Mouse (Mus musculus) fat pad, adult 2 months (tissue): ENCODE data around the gene Olfr1386.
"Not testable (repeated sequence)": the region's sequence is repeated elsewhere in the genome, so short reads cannot be mapped to it uniquely, and the experiment has no call there.

Experiments used
- DNase-seq: peaks from one replicate; pipeline ENCODE4 v3.0.0-alpha.2; 2011; ENCODE audit warnings: low read depth, low spot score; ENCODE audit errors: extremely low read depth

The Olfr1386 gene

DNA sequence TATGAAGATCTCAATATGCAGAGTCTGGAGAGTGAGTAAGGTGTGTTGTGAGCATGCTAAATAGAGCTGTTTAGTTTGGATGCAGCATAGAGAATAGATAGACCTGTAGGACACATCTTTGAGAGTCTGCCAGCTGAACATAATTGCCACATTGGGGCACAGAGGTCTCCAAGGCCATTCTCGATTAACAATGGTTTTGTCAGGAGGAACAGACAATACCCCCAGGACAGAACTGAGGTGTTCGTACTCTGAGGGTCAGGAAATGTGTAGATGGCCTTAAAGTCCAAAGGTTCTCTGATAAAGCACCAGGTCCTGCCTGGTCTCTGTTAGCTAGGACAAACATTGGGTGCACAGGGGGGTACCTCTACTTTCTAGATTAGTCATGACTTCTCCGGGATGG lies at the start of gene Olfr1386:
Gene Olfr1386, plus strand, starts transcription at position 301 of the 400 bp plus-strand sequence.
- not testable (repeated sequence) for DNase-seq

DNA sequence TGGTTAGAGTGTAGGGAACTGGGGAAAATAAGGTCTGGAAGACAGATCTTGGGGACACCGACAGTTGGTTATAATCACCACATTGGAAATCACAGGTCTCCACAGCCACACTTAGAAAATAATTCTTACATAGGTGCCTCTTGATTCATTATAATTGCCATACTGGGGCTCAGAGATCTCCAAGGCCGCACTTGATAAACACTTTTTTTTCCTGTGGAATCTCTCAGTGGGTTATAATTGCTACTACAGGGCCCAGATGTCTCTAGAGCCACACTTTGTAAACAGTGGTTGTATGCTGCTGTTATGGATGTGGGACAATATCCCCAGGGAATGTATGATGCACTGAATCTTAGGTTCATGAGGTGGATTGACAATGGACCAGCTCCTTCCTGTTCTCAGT lies 42.1 kb upstream of the Olfr1386 start, which contains the start of gene Olfr1389:
Gene Olfr1389, plus strand, starts transcription at position 301 of the 400 bp plus-strand sequence.
- DNase-seq, result no peak

DNA sequence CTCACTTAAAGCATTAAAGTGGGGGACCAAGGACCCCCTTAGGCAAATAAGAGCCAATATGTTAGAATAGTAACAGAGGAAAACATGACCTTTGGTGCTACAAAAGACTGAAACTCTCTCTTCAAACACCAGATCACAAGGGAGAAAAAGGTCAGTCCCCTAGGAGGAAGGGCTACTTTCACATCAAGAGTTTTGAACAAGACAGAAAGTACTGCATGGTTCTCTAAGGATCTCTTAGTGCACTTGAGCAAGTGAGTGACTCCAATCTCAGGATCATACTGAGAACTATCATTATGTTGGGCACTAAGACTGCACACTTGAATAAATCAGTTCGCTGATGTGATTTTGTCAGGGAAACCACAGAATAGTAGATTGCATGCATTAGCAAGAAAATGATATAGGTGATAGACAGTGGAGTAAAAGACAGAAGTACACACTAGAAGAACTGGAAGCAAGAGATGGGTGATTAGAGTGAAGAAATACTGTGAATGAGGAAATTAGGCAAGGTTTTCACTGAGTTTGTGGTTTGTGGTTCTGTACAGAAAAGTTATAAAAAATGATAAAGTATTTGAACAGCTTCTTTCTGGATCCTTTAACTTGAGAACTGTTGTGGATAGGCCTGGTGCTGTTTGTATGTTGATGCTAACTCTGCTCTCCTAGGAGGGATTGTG lies 39.5 kb upstream of the Olfr1386 start:
- no peak for DNase-seq

DNA sequence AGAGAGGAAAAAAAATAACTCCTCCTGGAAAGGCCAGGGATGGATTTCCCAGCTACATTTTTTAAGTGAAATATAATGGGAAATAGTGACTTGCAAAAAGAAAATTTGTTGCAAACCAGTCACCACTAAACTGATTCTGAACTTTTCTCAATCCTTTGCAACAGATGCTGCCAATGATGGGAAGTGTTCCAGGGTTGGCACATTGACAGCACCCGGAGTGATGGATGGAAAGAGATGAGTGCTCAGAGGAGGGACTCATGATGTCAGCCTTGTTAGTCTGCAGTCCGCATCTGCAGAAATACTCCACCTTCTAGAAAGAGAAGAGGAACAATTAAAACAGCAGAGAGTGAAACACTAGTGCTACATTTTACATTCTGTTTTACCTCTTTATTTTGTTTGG lies 35.2 kb upstream of the Olfr1386 start:
- no peak for DNase-seq

DNA sequence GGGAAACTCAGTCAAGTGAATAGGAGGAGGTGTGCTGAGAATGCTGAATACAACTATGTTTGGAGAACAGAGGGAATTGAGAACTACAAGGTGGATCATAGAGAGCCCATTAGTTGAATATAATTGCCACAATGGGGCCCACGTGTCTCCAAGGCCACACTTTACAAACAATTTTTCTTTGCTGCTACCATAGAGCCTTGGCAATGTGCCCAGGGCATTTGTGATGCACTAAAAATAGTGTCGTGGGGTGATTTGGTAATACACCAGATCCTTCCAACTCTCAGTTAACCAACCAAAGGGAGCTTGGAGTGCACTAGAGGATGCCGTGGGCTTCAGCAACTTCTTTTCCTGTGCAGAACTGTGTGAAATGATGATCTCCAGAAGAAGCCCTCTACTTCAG lies 28.4 kb upstream of the Olfr1386 start, which contains the start of gene Olfr1388:
Gene Olfr1388, plus strand, starts transcription at position 214 of the 400 bp plus-strand sequence.
- no peak for DNase-seq

DNA sequence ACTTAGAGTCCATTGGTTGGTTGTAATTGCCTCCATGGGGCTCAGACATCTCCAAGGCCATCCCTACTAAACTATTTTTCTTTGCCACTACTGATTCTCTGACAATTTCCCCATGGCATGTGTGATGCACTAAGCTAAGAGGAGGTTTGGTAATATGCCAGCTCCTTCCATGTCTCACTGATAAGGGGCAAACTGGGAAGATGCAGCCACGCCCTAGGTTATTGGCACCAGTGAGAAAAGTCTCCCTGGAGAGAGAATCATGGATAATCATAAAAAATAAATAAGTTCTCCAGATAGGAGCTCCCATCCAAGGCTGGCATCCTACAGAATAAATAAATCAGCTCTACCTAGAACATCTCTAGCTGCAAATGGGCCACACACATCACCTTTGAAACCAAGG lies 9.8 kb upstream of the Olfr1386 start, which contains the start of gene Olfr1387:
Gene Olfr1387, plus strand, starts transcription at position 301 of the 400 bp plus-strand sequence.
- DNase-seq, result no peak

DNA sequence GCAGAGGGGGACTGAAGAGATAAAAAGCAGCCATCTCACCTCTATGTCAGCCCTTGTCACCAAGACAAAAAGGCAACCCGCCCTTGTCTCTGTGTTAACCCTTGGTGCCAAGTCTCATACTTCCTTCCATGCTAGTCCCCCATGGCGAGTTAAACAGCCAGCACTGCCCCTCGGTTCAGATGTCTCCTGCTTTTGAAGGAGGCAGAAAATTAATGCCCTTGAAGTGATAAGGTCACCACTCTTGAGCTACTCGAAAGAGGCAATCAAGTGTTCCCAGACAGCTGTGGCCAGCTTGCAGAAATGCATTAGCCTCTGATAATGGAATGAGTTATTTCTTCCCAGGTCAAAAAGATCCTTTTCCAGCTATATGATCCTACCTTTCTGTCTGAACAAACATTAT lies 21.1 kb downstream of the Olfr1386 start:
- DNase-seq, result no peak

DNA sequence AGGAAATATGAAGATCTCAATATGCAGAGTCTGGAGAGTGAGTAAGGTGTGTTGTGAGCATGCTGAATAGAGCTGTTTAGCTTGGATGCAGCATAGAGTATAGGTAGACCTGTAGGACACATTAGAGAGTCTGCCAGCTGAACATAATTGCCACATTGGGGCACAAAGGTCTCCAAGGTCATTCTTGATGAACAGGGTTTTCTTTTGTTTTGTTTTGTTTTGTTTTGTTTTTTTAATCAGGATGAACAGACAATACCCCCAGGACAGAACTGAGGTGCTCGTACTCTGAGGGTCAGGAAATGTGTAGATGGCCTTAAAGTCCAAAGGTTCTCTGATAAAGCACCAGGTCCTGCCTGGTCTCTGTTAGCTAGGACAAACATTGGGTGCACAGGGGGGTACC lies 23.9 kb downstream of the Olfr1386 start, which contains the start of gene Olfr1385:
Gene Olfr1385, plus strand, starts transcription at position 301 of the 400 bp plus-strand sequence.
- not testable (repeated sequence) for DNase-seq

DNA sequence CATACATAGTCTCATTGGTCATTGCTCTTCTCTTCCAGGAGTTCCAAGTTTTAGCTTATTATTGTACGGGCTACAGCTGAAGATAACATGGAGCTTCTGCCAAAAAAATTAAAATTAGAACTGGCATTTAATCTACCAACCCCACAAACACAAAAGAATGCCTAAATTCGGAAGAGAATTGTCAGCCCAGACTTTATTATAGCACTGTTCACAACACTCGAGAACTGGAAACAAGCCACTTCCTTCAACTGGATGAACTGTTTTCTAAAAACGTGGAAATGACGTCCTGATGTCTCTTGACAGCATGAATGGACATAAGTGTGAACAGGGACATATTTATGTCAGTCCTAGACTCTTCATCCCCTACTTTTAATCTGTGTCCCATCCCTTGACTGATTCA lies 53.2 kb downstream of the Olfr1386 start:
- no peak for DNase-seq

DNA sequence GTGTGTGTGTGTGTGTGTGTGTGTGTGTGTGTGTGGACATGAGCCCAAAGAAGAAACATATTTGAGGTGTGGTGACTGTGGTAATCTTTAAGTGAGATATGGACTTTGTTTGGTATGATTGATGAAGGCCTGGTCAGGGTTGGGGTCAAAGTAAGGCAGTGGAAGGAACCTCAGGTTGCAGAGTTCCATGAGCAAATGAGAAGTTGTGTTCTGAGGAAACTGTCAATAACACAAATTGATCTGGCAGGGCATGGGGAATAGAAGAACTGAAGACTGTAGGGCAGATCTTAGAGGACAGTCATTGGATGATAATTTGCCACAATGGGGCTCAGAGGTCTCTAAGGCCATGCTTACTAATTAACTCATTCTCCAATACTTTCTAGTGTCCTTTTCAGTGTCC lies 54.5 kb downstream of the Olfr1386 start, which contains the start of gene Olfr1383:
Gene Olfr1383, plus strand, starts transcription at position 301 of the 400 bp plus-strand sequence.
- DNase-seq, result no peak
